Mouse (Mus musculus) testis, adult 2 months (tissue): Measurements from ENCODE around the gene Itgb1. TPM values are rescaled to one million over a fixed set of nuclear protein-coding genes. Genes with fewer than 3 reads are reported as not detected.
A peak's percentile ranks its signal among the peaks of the same experiment; 100 is the strongest.

Experiments used
- H3K27ac ChIP-seq: fragments of 200-500 bp; 2 replicates; pipeline ENCODE4 v1.5.1; 2012; ENCODE audit warnings: low read depth, low read length; ENCODE audit not compliant: control insufficient read depth, insufficient read depth
- H3K27me3 ChIP-seq: fragments of 200-500 bp; 2 replicates; pipeline ENCODE4 v1.6.1; 2012; ENCODE audit warnings: mild to moderate bottlenecking, low read length, moderate library complexity; ENCODE audit not compliant: control insufficient read depth, insufficient read depth
- H3K36me3 ChIP-seq: fragments of 200-500 bp; 2 replicates; pipeline ENCODE4 v1.6.1; 2012; ENCODE audit warnings: mild to moderate bottlenecking, low read length; ENCODE audit not compliant: control insufficient read depth, insufficient read depth
- H3K4me1 ChIP-seq: fragments of 200-500 bp; 2 replicates; pipeline ENCODE4 v1.6.1; 2012; ENCODE audit warnings: low read length; ENCODE audit not compliant: control insufficient read depth, insufficient read depth
- H3K4me3 ChIP-seq: fragments of 200-500 bp; 2 replicates; pipeline ENCODE4 v1.5.1; 2012; ENCODE audit warnings: low read depth, mild to moderate bottlenecking, low read length, moderate library complexity, mixed read lengths; ENCODE audit not compliant: control insufficient read depth
- CTCF ChIP-seq: fragments of 200-500 bp; IDR thresholded peaks from 2 replicates; pipeline ENCODE4 v1.5.1; 2012; ENCODE audit warnings: low read depth, mild to moderate bottlenecking, inconsistent platforms, low read length, moderate library complexity; ENCODE audit not compliant: control insufficient read depth, insufficient read depth, insufficient replicate concordance
- POLR2A ChIP-seq: fragments of 200-500 bp; IDR thresholded peaks from 2 replicates; pipeline ENCODE4 v1.6.1; 2012; ENCODE audit warnings: low read depth, mild to moderate bottlenecking, inconsistent platforms, low read length, moderate library complexity; ENCODE audit not compliant: control insufficient read depth
- polyA plus RNA-seq: library from polyadenylated mRNA; depleted of rRNA; stranded (reverse); fragments of >200 nt; gene quantifications from 2 replicates; pipeline ENCODE4 v1.2.3, GENCODE M21; 2012; rRNA removed

The Itgb1 gene
- polyA plus RNA-seq, 1 experiment = 9.6 TPM

- H3K27ac ChIP-seq = no peak overlapping the region
- H3K36me3 ChIP-seq = no peaks in the 10 kb centered on the region
- no peak overlapping the region for H3K4me3 ChIP-seq
- H3K4me1 ChIP-seq = no peaks in the 10 kb centered on the region
- H3K27me3 ChIP-seq = no peaks in the 10 kb centered on the region
- TF ChIP-seq POLR2A (no peak), CTCF (no peak)
These were observed 19.4 kb downstream of the Itgb1 start for GRCm38 (mm10) chr8:128704836-128705235.

DNA sequence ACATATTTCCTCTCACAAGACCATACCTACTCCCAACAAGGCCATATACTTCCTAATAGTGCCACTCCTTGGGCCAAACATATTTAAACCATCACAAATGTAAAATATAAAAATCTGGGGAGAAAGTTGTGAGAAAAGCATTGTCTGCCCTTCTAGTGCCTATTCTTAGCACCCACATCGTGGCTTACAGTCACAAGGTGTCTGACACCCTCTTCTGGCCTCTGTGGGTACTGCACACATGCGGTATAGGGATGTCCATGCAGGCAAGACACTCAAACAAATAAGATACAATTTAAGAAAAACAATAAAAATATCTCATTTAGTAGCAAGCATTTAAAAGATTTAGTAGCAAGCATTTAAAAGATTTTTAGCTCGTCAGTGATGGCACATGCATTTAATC, 23.8 kb downstream of the Itgb1 start:
- TF ChIP-seq POLR2A = no peak
- peak; percentile 63; the same call in 1 of the 2 replicates for TF ChIP-seq CTCF
- H3K27ac ChIP-seq = no peak overlapping the region
- H3K27me3 ChIP-seq = no peaks in the 10 kb centered on the region
- no peak overlapping the region for H3K4me3 ChIP-seq
- H3K36me3 ChIP-seq = peaks cover 2% of the 10 kb centered on the region
- H3K4me1 ChIP-seq = no peaks in the 10 kb centered on the region

DNA sequence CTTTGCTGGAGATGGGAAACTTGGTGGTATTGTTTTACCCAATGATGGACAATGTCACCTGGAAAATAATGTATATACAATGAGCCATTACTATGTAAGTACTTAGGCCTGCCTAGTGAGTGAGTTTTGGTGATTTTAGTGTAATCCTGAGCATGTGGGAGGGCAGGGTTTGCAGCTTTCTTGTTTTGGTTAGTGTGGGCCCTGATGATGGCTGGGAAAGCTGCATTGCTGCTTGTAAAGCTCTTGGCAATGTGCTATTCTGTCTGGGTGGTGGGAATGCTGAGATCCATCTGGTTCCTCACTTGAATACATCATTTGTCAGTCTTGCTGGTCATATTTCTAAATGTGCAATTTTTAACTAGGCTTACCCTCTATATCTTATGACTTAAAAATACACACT, 30.7 kb downstream of the Itgb1 start:
- TF ChIP-seq CTCF (no peak), POLR2A (no peak)
- H3K4me1 ChIP-seq = no peaks in the 10 kb centered on the region
- no peaks in the 10 kb centered on the region for H3K27me3 ChIP-seq
- H3K36me3 ChIP-seq = peaks cover 2% of the 10 kb centered on the region
- no peak overlapping the region for H3K27ac ChIP-seq
- H3K4me3 ChIP-seq = no peak overlapping the region

DNA sequence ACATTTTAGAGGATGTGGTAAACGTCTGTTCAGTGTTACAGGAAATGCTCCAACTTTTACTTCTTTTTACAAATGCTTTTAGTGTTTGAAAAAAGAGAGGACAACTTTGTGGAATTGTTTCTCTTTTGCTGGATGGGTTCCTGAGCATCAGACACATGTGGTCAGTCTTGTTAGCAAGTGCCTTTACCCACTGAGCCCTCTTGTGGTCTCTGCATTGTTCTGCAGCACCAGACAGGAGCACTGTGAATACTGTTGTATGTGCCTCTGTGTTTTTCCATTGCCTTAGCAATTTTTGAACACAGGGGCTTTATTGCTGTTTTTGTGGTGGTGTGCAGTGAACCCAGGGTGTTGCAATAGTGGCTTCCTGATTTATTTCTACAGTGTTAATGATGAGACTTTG, 39.4 kb downstream of the Itgb1 start:
- TF ChIP-seq POLR2A (no peak), CTCF (no peak)
- no peak overlapping the region for H3K27ac ChIP-seq
- H3K36me3 ChIP-seq = no peaks in the 10 kb centered on the region
- H3K27me3 ChIP-seq = no peaks in the 10 kb centered on the region
- H3K4me3 ChIP-seq = no peak overlapping the region
- H3K4me1 ChIP-seq = no peaks in the 10 kb centered on the region

DNA sequence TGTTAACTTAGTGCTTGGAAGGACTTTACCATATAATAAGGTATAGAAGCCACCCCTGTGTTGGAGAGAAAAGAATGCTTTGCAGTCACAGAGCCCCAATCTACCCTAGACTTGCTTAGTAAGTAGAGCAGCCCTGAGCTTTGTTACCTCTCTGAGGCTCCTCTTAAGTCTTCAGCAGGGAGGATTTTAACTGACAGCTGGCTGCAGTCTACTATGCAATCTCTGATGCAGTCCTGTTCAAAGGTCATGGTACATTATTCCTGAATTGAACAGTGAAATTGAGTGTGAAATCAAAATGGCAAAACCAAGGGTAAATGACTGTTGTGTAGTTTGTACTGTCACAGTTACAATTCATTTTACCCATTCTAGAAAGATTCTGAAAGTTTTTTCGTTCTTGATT, 41.8 kb downstream of the Itgb1 start:
- H3K4me3 ChIP-seq = no peak overlapping the region
- no peaks in the 10 kb centered on the region for H3K27me3 ChIP-seq
- no peaks in the 10 kb centered on the region; the same call in 1 of the 2 replicates for H3K36me3 ChIP-seq
- TF ChIP-seq CTCF (no peak), POLR2A (no peak)
- H3K4me1 ChIP-seq = no peaks in the 10 kb centered on the region
- H3K27ac ChIP-seq = no peak overlapping the region

DNA sequence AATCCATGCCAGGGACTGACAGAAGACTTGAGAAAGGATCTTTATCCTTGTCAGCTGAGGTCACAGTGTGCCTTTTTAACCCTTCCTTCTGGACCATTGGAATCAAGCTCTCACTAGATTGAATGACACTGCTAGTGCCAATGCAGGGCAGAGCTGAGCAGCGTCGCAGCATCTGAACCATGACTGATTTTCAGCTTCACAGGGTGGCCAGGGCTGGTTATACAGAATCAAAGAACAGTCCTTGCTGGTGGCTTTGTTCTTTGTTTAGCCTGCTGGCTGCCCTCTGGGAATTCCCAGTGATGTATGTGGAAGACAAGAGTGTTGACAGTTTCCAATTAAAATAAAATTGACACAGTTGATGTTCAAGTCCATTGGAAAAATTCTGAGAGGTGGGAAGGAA, 46.8 kb downstream of the Itgb1 start:
- Histone ChIP-seq H3K27me3 (no peaks in the 10 kb centered on the region), H3K4me3 (no peak overlapping the region), H3K4me1 (no peaks in the 10 kb centered on the region), H3K27ac (no peak overlapping the region), H3K36me3 (no peaks in the 10 kb centered on the region; the same call in 1 of the 2 replicates)
- TF ChIP-seq CTCF = no peak
- no peak for TF ChIP-seq POLR2A

- TF ChIP-seq POLR2A = no peak
- TF ChIP-seq CTCF = no peak
- no peaks in the 10 kb centered on the region; the same call in 1 of the 2 replicates for H3K36me3 ChIP-seq
- no peak overlapping the region for H3K27ac ChIP-seq
- no peaks in the 10 kb centered on the region for H3K27me3 ChIP-seq
- H3K4me1 ChIP-seq = no peaks in the 10 kb centered on the region
- H3K4me3 ChIP-seq = no peak overlapping the region
These were observed 48.7 kb downstream of the Itgb1 start for GRCm38 (mm10) chr8:128734118-128734517.

DNA sequence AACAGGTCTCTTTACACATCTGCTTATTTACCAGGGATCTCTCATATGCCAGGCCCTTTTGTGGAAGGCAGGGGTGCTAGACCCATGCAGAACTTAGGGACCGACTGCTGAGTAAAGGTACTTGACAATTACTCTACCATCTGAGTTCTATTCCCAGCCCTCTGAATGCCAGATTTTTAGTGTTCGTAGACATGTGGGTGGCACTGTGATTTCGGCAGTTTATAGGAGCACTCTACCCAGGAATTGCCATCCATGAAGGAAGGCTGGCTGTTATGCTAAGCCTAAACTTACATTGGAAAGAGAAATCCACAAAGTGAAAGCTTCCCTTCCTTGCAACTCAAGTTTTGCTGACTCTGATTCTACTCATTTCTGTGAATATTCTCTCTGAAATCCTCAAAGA, 50.2 kb downstream of the Itgb1 start:
- Histone ChIP-seq H3K27me3 (no peaks in the 10 kb centered on the region), H3K27ac (no peak overlapping the region), H3K4me3 (no peak overlapping the region), H3K4me1 (no peaks in the 10 kb centered on the region), H3K36me3 (no peaks in the 10 kb centered on the region; the same call in 1 of the 2 replicates)
- TF ChIP-seq POLR2A (no peak), CTCF (no peak)

Other genes starting within 250 kb of the Itgb1 start
- 3.4 and 3.8 TPM in 2 replicates for gene Gm3952, start 113.0 kb downstream of the Itgb1 start, polyA plus RNA-seq